Mouse (Mus musculus) left cerebral cortex, adult 8-10 months (tissue): ENCODE data around the gene Kalrn. TPM values are rescaled to one million over a fixed set of nuclear protein-coding genes. Genes with fewer than 3 reads are reported as not detected.

Experiments
- DNase-seq, 2 experiments: peaks; one replicate each; pipeline ENCODE4 v3.0.0; 2022; ENCODE audit warnings: low spot score in 2 of 2
- total RNA-seq, 4 experiments: library from RNA; stranded (reverse); gene quantifications; 2 replicates each; pipeline ENCODE4 v1.2.4; 2022

Gene Kalrn
- total RNA-seq, 4 experiments from 2014 or later, result 485 to 551 (median 491) TPM

GRCm38 (mm10) chr16:34506048-34506447, 67.3 kb downstream of the Kalrn start:
- no peak for DNase-seq

- peak in 1 of 2 experiments; percentile 52 for DNase-seq
Observed at GRCm38 (mm10) chr16:34504250-34504649, 69.1 kb downstream of the Kalrn start.

- DNase-seq, result no peak
Observed at GRCm38 (mm10) chr16:34502110-34502509, 71.2 kb downstream of the Kalrn start.

GRCm38 (mm10) chr16:34494741-34495140, 78.6 kb downstream of the Kalrn start:
- no peak for DNase-seq

GRCm38 (mm10) chr16:34493914-34494313, 79.4 kb downstream of the Kalrn start:
- no peak for DNase-seq

GRCm38 (mm10) chr16:34491225-34491624, 82.1 kb downstream of the Kalrn start:
- no peak for DNase-seq

- no peak for DNase-seq
Observed at GRCm38 (mm10) chr16:34490506-34490905, 82.8 kb downstream of the Kalrn start.

GRCm38 (mm10) chr16:34489805-34490325, 83.5 kb downstream of the Kalrn start:
- no peak for DNase-seq

GRCm38 (mm10) chr16:34487823-34488222, 85.5 kb downstream of the Kalrn start:
- no peak for DNase-seq

GRCm38 (mm10) chr16:34487268-34487667, 86.1 kb downstream of the Kalrn start:
- no peak for DNase-seq

GRCm38 (mm10) chr16:34485483-34485882, 87.8 kb downstream of the Kalrn start:
- DNase-seq, result no peak

GRCm38 (mm10) chr16:34484921-34485320, 88.4 kb downstream of the Kalrn start:
- no peak for DNase-seq

GRCm38 (mm10) chr16:34484213-34484612, 89.1 kb downstream of the Kalrn start:
- no peak for DNase-seq

- DNase-seq, result no peak
Observed at GRCm38 (mm10) chr16:34483716-34484115, 89.6 kb downstream of the Kalrn start.

GRCm38 (mm10) chr16:34474741-34475140, 98.6 kb downstream of the Kalrn start:
- DNase-seq, result no peak

GRCm38 (mm10) chr16:34473891-34474290, 99.4 kb downstream of the Kalrn start:
- DNase-seq, result no peak

GRCm38 (mm10) chr16:34471441-34471840, 101.9 kb downstream of the Kalrn start:
- DNase-seq, result no peak

GRCm38 (mm10) chr16:34470343-34470742, 103.0 kb downstream of the Kalrn start:
- DNase-seq, result no peak

GRCm38 (mm10) chr16:34469277-34469868, 104.0 kb downstream of the Kalrn start:
- DNase-seq, result peak; percentile 49 to 82

- no peak for DNase-seq
Observed at GRCm38 (mm10) chr16:34466649-34467048, 106.7 kb downstream of the Kalrn start.

GRCm38 (mm10) chr16:34456314-34456713, 117.0 kb downstream of the Kalrn start:
- DNase-seq, result no peak

GRCm38 (mm10) chr16:34445666-34446065, 127.7 kb downstream of the Kalrn start:
- no peak for DNase-seq

GRCm38 (mm10) chr16:34441704-34442103, 131.6 kb downstream of the Kalrn start:
- no peak for DNase-seq
